9 mouse cellular contexts compared by ENCODE assay signal in the genomic region with DNA sequence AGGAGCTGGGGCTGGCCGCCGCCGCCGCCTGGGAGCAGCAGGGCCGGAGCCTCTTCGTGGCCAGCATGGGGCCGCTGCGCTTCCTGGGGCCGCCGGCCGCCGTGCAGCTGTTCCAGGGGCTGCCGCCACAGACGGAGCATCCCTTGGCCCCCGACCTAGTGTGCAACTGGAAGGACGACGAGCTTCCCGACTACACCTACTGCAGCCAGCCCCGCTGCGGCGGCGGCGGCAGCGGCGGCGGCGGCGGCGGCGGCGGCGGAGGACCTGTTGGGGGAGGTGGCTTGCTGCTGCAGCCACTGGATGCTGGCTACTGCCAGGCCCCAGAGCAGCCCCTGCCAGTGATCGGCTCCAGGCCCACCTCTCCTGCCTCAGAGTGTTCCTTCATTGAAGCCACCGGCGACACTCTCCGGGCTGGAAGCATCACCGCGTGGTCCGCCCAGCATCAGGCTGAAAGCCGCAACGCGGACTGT. TPM values are rescaled to one million over a fixed set of nuclear protein-coding genes. Genes with fewer than 3 reads are reported as not detected.
A peak's percentile ranks its signal among the peaks of the same experiment; 100 is the strongest.
DNase-seq lines count a peak whose midpoint lies in the region; ATAC-seq lines count a peak whose summit lies in the region.
"Had no signal": no experiment of that assay in that cellular context is flagged by ENCODE, and none has a peak within 500 bp of the region (broad histone marks: within the 10 kb centered on the region; RNA-seq: fewer than 3 reads in every experiment).

No protein-coding gene starts in this region.

- peak overlapping the region; percentile 86 for H3K27ac ChIP-seq in forebrain, embryonic 13.5 days

- no peaks in the 10 kb centered on the region for H3K36me3 ChIP-seq in erythroblast, embryonic 14.5 days (ENCODE audit: control insufficient read depth)
- H3K36me3 ChIP-seq in forebrain, embryonic 13.5 days (ENCODE audit: poor library complexity, severe bottlenecking) = no peaks in the 10 kb centered on the region

- 13% methylated on average over 24 of the region's 42 CpGs for WGBS in forebrain, embryonic 13.5 days

- no peak for ATAC-seq in erythroblast, adult 5-6 weeks (replicated peaks; ENCODE audit: low FRiP score, poor library complexity, severe bottlenecking)
- ATAC-seq in forebrain, embryonic 13.5 days = peak; percentile 68
- ATAC-seq in megakaryocyte progenitor cell, adult 5-6 weeks (replicated peaks; ENCODE audit: poor library complexity) = 0 out of 2 replicates have a peak, but pooled peaks have one; percentile 27
- ATAC-seq in megakaryocyte-erythroid progenitor cell, adult 5-6 weeks (replicated peaks; ENCODE audit: low FRiP score, low TSS enrichment, poor library complexity, severe bottlenecking) = no peak

- H3K4me1 ChIP-seq in erythroblast, embryonic 14.5 days (ENCODE audit: control insufficient read depth) = no peaks in the 10 kb centered on the region
- no peaks in the 10 kb centered on the region for H3K4me1 ChIP-seq in forebrain, embryonic 13.5 days

- H3K9ac ChIP-seq in forebrain, embryonic 13.5 days = peak overlapping the region; percentile 78

- peak; percentile 14 for DNase-seq in thymus, postnatal 14 days
- no peak for DNase-seq in thymus, postnatal 0 days (ENCODE audit: low spot score)
- peak; percentile 1 to 44 for DNase-seq in kidney, postnatal 25 days

- peaks cover 13% of the 10 kb centered on the region for H3K9me3 ChIP-seq in erythroblast, embryonic 14.5 days (ENCODE audit: control insufficient read depth, low read length)
- H3K9me3 ChIP-seq in forebrain, embryonic 13.5 days (replicated peaks) = no peaks in the 10 kb centered on the region; the same call in 1 of the 2 replicates

- H3K4me3 ChIP-seq in erythroblast, embryonic 14.5 days (replicated peaks) = peak overlapping the region; percentile 20
- H3K4me3 ChIP-seq in forebrain, embryonic 13.5 days = peak overlapping the region; percentile 55

- H3K4me2 ChIP-seq in forebrain, embryonic 13.5 days = peak overlapping the region; percentile 64

- peaks cover 37% of the 10 kb centered on the region for H3K27me3 ChIP-seq in erythroblast, embryonic 14.5 days (ENCODE audit: control insufficient read depth)
- no peaks in the 10 kb centered on the region for H3K27me3 ChIP-seq in forebrain, embryonic 13.5 days

RNA-seq across cellular contexts. Expression of a gene that starts 1.0 kb away (rescaled TPM):
- not detected in 2 replicates for polyA plus RNA-seq in erythroblast, embryonic 14.5 days (2012)
- not detected in 2 replicates for total RNA-seq in erythroblast, adult 5-6 weeks (2015; ENCODE audit: low replicate concordance)
- total RNA-seq in erythroblast, adult 5-6 weeks (2017; ENCODE audit: low replicate concordance) = not detected in 2 replicates
- polyA plus RNA-seq in thymus, postnatal 0 days (2015; fragmentation: Nextera tagmentation; extraction: Ambion mirVana) = 0.67 and 0.78 TPM in 2 replicates
- 8.0 and 9.0 TPM in 2 replicates for polyA plus RNA-seq in forebrain, embryonic 13.5 days (2015; fragmentation: Nextera tagmentation; extraction: Ambion mirVana)
- total RNA-seq in megakaryocyte progenitor cell, adult 5-6 weeks (2015) = 0.79 and 1.3 TPM in 2 replicates
- 0.64 and 0.75 TPM in 2 replicates for total RNA-seq in megakaryocyte progenitor cell, adult 5-6 weeks (2017)
- 0.89 and 1.6 TPM in 2 replicates for total RNA-seq in megakaryocyte-erythroid progenitor cell, adult 5-6 weeks (2014; fragmentation: Nextera tagmentation)
- total RNA-seq in megakaryocyte-erythroid progenitor cell, adult 5-6 weeks (2017) = 0.46 TPM in 1 of 2 replicates, not detected in the other

RNA-seq across cellular contexts. Expression of a gene that starts 19.2 kb away (rescaled TPM):
- not detected in 2 replicates for polyA plus RNA-seq in erythroblast, embryonic 14.5 days (2012)
- total RNA-seq in erythroblast, adult 5-6 weeks (2015; ENCODE audit: low replicate concordance) = not detected in 2 replicates
- not detected in 2 replicates for total RNA-seq in erythroblast, adult 5-6 weeks (2017; ENCODE audit: low replicate concordance)
- not detected in 2 replicates for polyA plus RNA-seq in thymus, postnatal 0 days (2015; fragmentation: Nextera tagmentation; extraction: Ambion mirVana)
- not detected in 2 replicates for polyA plus RNA-seq in forebrain, embryonic 13.5 days (2015; fragmentation: Nextera tagmentation; extraction: Ambion mirVana)
- not detected in 2 replicates for total RNA-seq in megakaryocyte progenitor cell, adult 5-6 weeks (2015)
- total RNA-seq in megakaryocyte progenitor cell, adult 5-6 weeks (2017) = not detected in 2 replicates
- not detected in 2 replicates for total RNA-seq in megakaryocyte-erythroid progenitor cell, adult 5-6 weeks (2014; fragmentation: Nextera tagmentation)
- total RNA-seq in megakaryocyte-erythroid progenitor cell, adult 5-6 weeks (2017) = not detected in 2 replicates
- polyA plus RNA-seq: frontal cortex, adult 2 months had no signal

RNA-seq across cellular contexts. Expression of a gene that starts 49.4 kb away (rescaled TPM):
- not detected in 2 replicates for polyA plus RNA-seq in erythroblast, embryonic 14.5 days (2012)
- total RNA-seq in erythroblast, adult 5-6 weeks (2015; ENCODE audit: low replicate concordance) = not detected in 2 replicates
- total RNA-seq in erythroblast, adult 5-6 weeks (2017; ENCODE audit: low replicate concordance) = not detected in 2 replicates
- not detected in 2 replicates for polyA plus RNA-seq in thymus, postnatal 0 days (2015; fragmentation: Nextera tagmentation; extraction: Ambion mirVana)
- not detected in 2 replicates for polyA plus RNA-seq in forebrain, embryonic 13.5 days (2015; fragmentation: Nextera tagmentation; extraction: Ambion mirVana)
- not detected in 2 replicates for total RNA-seq in megakaryocyte progenitor cell, adult 5-6 weeks (2015)
- not detected in 2 replicates for total RNA-seq in megakaryocyte progenitor cell, adult 5-6 weeks (2017)
- not detected in 2 replicates for total RNA-seq in megakaryocyte-erythroid progenitor cell, adult 5-6 weeks (2014; fragmentation: Nextera tagmentation)
- not detected in 2 replicates for total RNA-seq in megakaryocyte-erythroid progenitor cell, adult 5-6 weeks (2017)
- polyA plus RNA-seq: frontal cortex, adult 2 months had no signal

Comparison
In these comparisons a context has a peak if more than half of its experiments do, and no peak if none do; other contexts are left out.
1. ATAC-seq: peak in forebrain, embryonic 13.5 days (single experiment) and megakaryocyte progenitor cell, adult 5-6 weeks (single experiment); none in erythroblast, adult 5-6 weeks (single experiment) and megakaryocyte-erythroid progenitor cell, adult 5-6 weeks (single experiment).